Mouse (Mus musculus): ENCODE measurements at regions not wholly inside any gene's neighbourhood (a gene's known extent, or its start where the extent isn't known, plus 50 kb on each side); places are given as distances from the start of the nearest gene placed in this dataset.

- in situ Hi-C loops (cut with MboI, MseI), result no loop called here
Observed at GRCm38 (mm10) chr3:110366151-110366550, 115.4 kb upstream of the Prmt6 start.

- in situ Hi-C loops (cut with MboI, MseI), result no loop called here
Observed at GRCm38 (mm10) chr3:110361900-110362299, 111.1 kb upstream of the Prmt6 start.

- in situ Hi-C loops (cut with MboI, MseI), result loop anchor here in 1 of 2 experiments (10.0 kb wide), 1 partner anchor 1308 kb away; no protein-coding TSS in a partner anchor
Observed at GRCm38 (mm10) chr3:110356822-110357594, 106.2 kb upstream of the Prmt6 start.

- in situ Hi-C loops (cut with MboI, MseI), result loop anchor here in 1 of 2 experiments (10.0 kb wide), 1 partner anchor 1311 kb away; no protein-coding TSS in a partner anchor
Observed at GRCm38 (mm10) chr3:110353654-110354053, 102.9 kb upstream of the Prmt6 start.

GRCm38 (mm10) chr3:110350075-110350474, 99.3 kb upstream of the Prmt6 start:
- in situ Hi-C loops (cut with MboI, MseI), result loop anchor here in 1 of 2 experiments (10.0 kb wide), 1 partner anchor 1315 kb away; no protein-coding TSS in a partner anchor

GRCm38 (mm10) chr3:110349446-110349845, 98.6 kb upstream of the Prmt6 start:
- in situ Hi-C loops (cut with MboI, MseI), result no loop called here

- in situ Hi-C loops (cut with MboI, MseI), result no loop called here
Observed at GRCm38 (mm10) chr3:110344846-110345245, 94.0 kb upstream of the Prmt6 start.

- in situ Hi-C loops (cut with MboI, MseI), result no loop called here
Observed at GRCm38 (mm10) chr3:110340067-110340466, 89.3 kb upstream of the Prmt6 start.

GRCm38 (mm10) chr3:110339026-110339606, 88.3 kb upstream of the Prmt6 start:
- in situ Hi-C loops (cut with MboI, MseI), result no loop called here

GRCm38 (mm10) chr3:110329175-110329574, 78.4 kb upstream of the Prmt6 start:
- in situ Hi-C loops (cut with MboI, MseI), result no loop called here

GRCm38 (mm10) chr3:110310270-110310669, 59.5 kb upstream of the Prmt6 start:
- in situ Hi-C loops (cut with MboI, MseI), result no loop called here

GRCm38 (mm10) chr3:110303166-110303565, 52.4 kb upstream of the Prmt6 start:
- in situ Hi-C loops (cut with MboI, MseI), result no loop called here
